Mouse (Mus musculus) hindbrain, embryonic 16.5 days (tissue): ENCODE results near the gene Them5. TPM values are rescaled to one million over a fixed set of nuclear protein-coding genes. Genes with fewer than 3 reads are reported as not detected.

Experiments
- ATAC-seq: fragments of 200-750 bp; cut with Nextera tagmentation; 2 replicates; pipeline ENCODE4 v1.8.0; 2017; ENCODE audit warnings: moderate TSS enrichment, moderate library complexity
- H3K27ac ChIP-seq: fragments of 300-500 bp; sonication (generic); 2 replicates; pipeline ENCODE4 v1.5.1; 2014; ENCODE audit warnings: low read depth, mild to moderate bottlenecking, control low read depth, low read length, moderate library complexity
- H3K27me3 ChIP-seq: fragments of 300-500 bp; sonication (generic); replicated peaks from 2 replicates; pipeline ENCODE4 v1.6.1; 2014; ENCODE audit warnings: low read length; ENCODE audit not compliant: control insufficient read depth, insufficient read depth
- H3K36me3 ChIP-seq: fragments of 300-500 bp; sonication (generic); 2 replicates; pipeline ENCODE4 v1.6.1; 2014; ENCODE audit warnings: mild to moderate bottlenecking, low read length, moderate library complexity, mixed read lengths; ENCODE audit not compliant: control insufficient read depth, insufficient read depth
- H3K4me1 ChIP-seq: fragments of 300-500 bp; sonication (generic); 2 replicates; pipeline ENCODE4 v1.6.1; 2014; ENCODE audit warnings: low read depth, low read length; ENCODE audit not compliant: control insufficient read depth, insufficient read depth
- H3K4me2 ChIP-seq: fragments of 300-500 bp; sonication (generic); 2 replicates; pipeline ENCODE4 v1.6.1; 2014; ENCODE audit warnings: mild to moderate bottlenecking, low read length, control low read depth, moderate library complexity
- H3K4me3 ChIP-seq: fragments of 300-500 bp; sonication (generic); 2 replicates; pipeline ENCODE4 v1.5.1; 2014; ENCODE audit warnings: mild to moderate bottlenecking, low read length, control low read depth, moderate library complexity
- H3K9ac ChIP-seq: fragments of 300-500 bp; sonication (generic); 2 replicates; pipeline ENCODE4 v1.6.1; 2014; ENCODE audit warnings: low read depth, mild to moderate bottlenecking, control low read depth, low read length, moderate library complexity
- H3K9me3 ChIP-seq: fragments of 300-500 bp; sonication (generic); 2 replicates; pipeline ENCODE4 v1.6.1; 2014; ENCODE audit warnings: mild to moderate bottlenecking, low read length, moderate library complexity; ENCODE audit not compliant: control insufficient read depth
- WGBS: fragments of 180-500 bp; shearing (Covaris S2); extraction: QIAGEN DNeasy Blood & Tissue Kit; methylation state at CpG from one replicate; pipeline ENCODE4 v1.1.7; 2014; 5-methylcytosine and 5-hydroxymethylcytosine counted together
- polyA plus RNA-seq: library from polyadenylated mRNA; unstranded; fragments of >200 nt; fragmentation: Nextera tagmentation; extraction: Ambion mirVana; gene quantifications from 2 replicates; pipeline ENCODE4 v1.2.1, GENCODE M21; 2015

Them5 gene
- 0.29 TPM in 1 of 2 replicates, not detected in the other for polyA plus RNA-seq

GRCm38 (mm10) chr3:94341959-94342422 lies at the start of gene Them5:
Them5 (plus strand) TSS chr3:94342099.
- H3K27ac ChIP-seq = no peak within 1 kb of the TSS
- no peaks in the 10 kb centered on the region for H3K36me3 ChIP-seq
- ATAC-seq = peak; percentile 59; the same call in 1 of the 2 replicates
- no peak within 1 kb of the TSS for H3K9ac ChIP-seq
- no peak within 1 kb of the TSS for H3K4me3 ChIP-seq
- H3K27me3 ChIP-seq = no peaks in the 10 kb centered on the region
- 35% methylated on average over 3 of the region's 3 CpGs for WGBS
- no peaks in the 10 kb centered on the region for H3K9me3 ChIP-seq
- H3K4me1 ChIP-seq = no peaks in the 10 kb centered on the region
- no peak within 1 kb of the TSS for H3K4me2 ChIP-seq

- H3K36me3 ChIP-seq = no peaks in the 10 kb centered on the region
- peaks cover 3% of the 10 kb centered on the region for H3K4me1 ChIP-seq
- H3K4me3 ChIP-seq = no peak overlapping the region
- 81% methylated on average over 1 of the region's 1 CpGs for WGBS
- no peaks in the 10 kb centered on the region for H3K9me3 ChIP-seq
- ATAC-seq = no peak
- H3K4me2 ChIP-seq = no peak overlapping the region
- no peaks in the 10 kb centered on the region for H3K27me3 ChIP-seq
- H3K27ac ChIP-seq = no peak overlapping the region
- no peak overlapping the region for H3K9ac ChIP-seq
Observed at GRCm38 (mm10) chr3:94305457-94305856, 36.4 kb upstream of the Them5 start.

GRCm38 (mm10) chr3:94306975-94307374 lies 34.9 kb upstream of the Them5 start:
- H3K36me3 ChIP-seq = no peaks in the 10 kb centered on the region

GRCm38 (mm10) chr3:94309633-94310363 lies 32.1 kb upstream of the Them5 start, which contains the start of gene Them4:
Them4 (plus strand) TSS chr3:94310089.
- H3K36me3 ChIP-seq = no peaks in the 10 kb centered on the region
- WGBS = 3% methylated on average over 47 of the region's 47 CpGs

More at GRCm38 (mm10) chr3:94306975-94307374, 34.9 kb upstream of the Them5 start:
- no peak overlapping the region for H3K4me3 ChIP-seq
- H3K9me3 ChIP-seq = no peaks in the 10 kb centered on the region
- no peak overlapping the region for H3K27ac ChIP-seq
- H3K4me1 ChIP-seq = peaks cover 10% of the 10 kb centered on the region
- no peaks in the 10 kb centered on the region for H3K27me3 ChIP-seq
- no peak for ATAC-seq
- no peak overlapping the region for H3K4me2 ChIP-seq
- no peak overlapping the region for H3K9ac ChIP-seq

GRCm38 (mm10) chr3:94310491-94310890 lies 31.4 kb upstream of the Them5 start:
- peak overlapping the region; percentile 59 for H3K4me3 ChIP-seq

More at GRCm38 (mm10) chr3:94309633-94310363, 32.1 kb upstream of the Them5 start, which contains the start of gene Them4:
- Histone ChIP-seq H3K9me3 (no peaks in the 10 kb centered on the region), H3K27ac (peak within 1 kb of the TSS; percentile 84), H3K4me1 (peaks cover 10% of the 10 kb centered on the region), H3K4me3 (peak within 1 kb of the TSS; percentile 59), H3K4me2 (peak within 1 kb of the TSS; percentile 51), H3K27me3 (no peaks in the 10 kb centered on the region), H3K9ac (peak within 1 kb of the TSS; percentile 74)
- peak; percentile 100 for ATAC-seq

GRCm38 (mm10) chr3:94310911-94311310 lies 31.0 kb upstream of the Them5 start:
- WGBS = 72% methylated on average over 6 of the region's 6 CpGs
- no peaks in the 10 kb centered on the region for H3K9me3 ChIP-seq

More at GRCm38 (mm10) chr3:94310491-94310890, 31.4 kb upstream of the Them5 start:
- no peaks in the 10 kb centered on the region for H3K9me3 ChIP-seq
- H3K27ac ChIP-seq = peak overlapping the region; percentile 84
- ATAC-seq = no peak
- H3K27me3 ChIP-seq = no peaks in the 10 kb centered on the region
- 49% methylated on average over 7 of the region's 7 CpGs for WGBS
- peaks cover 10% of the 10 kb centered on the region for H3K4me1 ChIP-seq
- no peaks in the 10 kb centered on the region for H3K36me3 ChIP-seq
- H3K4me2 ChIP-seq = peak overlapping the region; percentile 51
- H3K9ac ChIP-seq = peak overlapping the region; percentile 74

GRCm38 (mm10) chr3:94311376-94311775 lies 30.5 kb upstream of the Them5 start:
- no peaks in the 10 kb centered on the region for H3K36me3 ChIP-seq
- H3K4me2 ChIP-seq = peak overlapping the region; percentile 51
- H3K4me3 ChIP-seq = peak overlapping the region; percentile 59; the same call in 1 of the 2 replicates
- 71% methylated on average over 4 of the region's 4 CpGs for WGBS
- H3K9me3 ChIP-seq = no peaks in the 10 kb centered on the region
- no peak overlapping the region for H3K27ac ChIP-seq
- H3K9ac ChIP-seq = no peak overlapping the region
- no peak for ATAC-seq
- H3K27me3 ChIP-seq = no peaks in the 10 kb centered on the region
- H3K4me1 ChIP-seq = peaks cover 10% of the 10 kb centered on the region

More at GRCm38 (mm10) chr3:94310911-94311310, 31.0 kb upstream of the Them5 start:
- ATAC-seq = no peak
- Histone ChIP-seq H3K36me3 (no peaks in the 10 kb centered on the region), H3K9ac (peak overlapping the region; percentile 74), H3K4me3 (peak overlapping the region; percentile 59), H3K4me1 (peaks cover 10% of the 10 kb centered on the region), H3K27ac (no peak overlapping the region; the same call in 1 of the 2 replicates), H3K27me3 (no peaks in the 10 kb centered on the region), H3K4me2 (peak overlapping the region; percentile 51)

GRCm38 (mm10) chr3:94328681-94329080 lies 13.2 kb upstream of the Them5 start:
- Histone ChIP-seq H3K27me3 (no peaks in the 10 kb centered on the region), H3K4me2 (no peak overlapping the region), H3K27ac (no peak overlapping the region), H3K9ac (no peak overlapping the region), H3K4me1 (no peaks in the 10 kb centered on the region), H3K9me3 (no peaks in the 10 kb centered on the region), H3K4me3 (no peak overlapping the region), H3K36me3 (peaks cover 20% of the 10 kb centered on the region)
- ATAC-seq = no peak
- WGBS = 64% methylated on average over 3 of the region's 3 CpGs

GRCm38 (mm10) chr3:94334442-94334841 lies 7.5 kb upstream of the Them5 start:
- Histone ChIP-seq H3K4me1 (no peaks in the 10 kb centered on the region), H3K4me2 (no peak overlapping the region), H3K36me3 (peaks cover 10% of the 10 kb centered on the region), H3K9ac (no peak overlapping the region), H3K27ac (no peak overlapping the region), H3K4me3 (no peak overlapping the region), H3K27me3 (no peaks in the 10 kb centered on the region), H3K9me3 (no peaks in the 10 kb centered on the region)
- no peak for ATAC-seq
- WGBS = 97% methylated on average over 4 of the region's 4 CpGs
